Mouse (Mus musculus) heart, adult 2 months (tissue): ENCODE data around the gene Gm45062.

ENCODE experiments used
- CTCF ChIP-seq: fragments of 200-600 bp; IDR thresholded peaks from 2 replicates; pipeline ENCODE4 v1.8.1; 2022; ENCODE audit warnings: antibody characterized with exemption, mild to moderate bottlenecking, moderate library complexity
- POLR2A ChIP-seq: fragments of 200-500 bp; IDR thresholded peaks from 2 replicates; pipeline ENCODE4 v1.6.1; 2011; ENCODE audit warnings: mild to moderate bottlenecking, low read depth, low read length, control low read depth; ENCODE audit not compliant: insufficient read depth

DNA sequence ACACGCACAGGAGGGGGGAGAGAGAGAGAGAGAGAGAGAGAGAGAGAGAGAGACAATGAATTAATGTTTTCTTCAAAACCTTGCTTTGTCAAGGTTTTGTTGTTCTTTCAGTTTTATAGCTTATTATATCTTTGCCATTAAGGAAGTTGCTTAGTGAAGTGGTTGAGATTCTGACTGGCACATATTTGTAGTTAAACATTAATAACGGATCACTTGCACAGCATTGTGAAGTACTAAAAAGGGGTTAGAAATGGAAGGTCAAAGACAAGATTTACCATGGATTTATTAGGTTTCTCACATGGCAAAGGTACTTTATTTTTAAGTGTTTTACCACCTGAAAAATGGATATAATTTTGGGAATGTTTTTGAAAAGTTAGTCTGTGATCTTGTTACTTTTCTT lies 301.4 kb downstream of the Gm45062 start:
- TF ChIP-seq CTCF = no peak
- no peak for TF ChIP-seq POLR2A
